Mouse (Mus musculus): ENCODE measurements around the gene Slc43a2.

- TF ChIP-seq CTCF (IDR thresholded peaks at IDR 0.05), result no peak
- no peak for TF ChIP-seq EP300 (IDR thresholded peaks at IDR 0.05)
Measured at GRCm38 (mm10) chr11:75595404-75595803, 63.9 kb downstream of the Slc43a2 start.

All from lung, postnatal 0 days (tissue).